Mouse (Mus musculus) C2C12 (cell line): ENCODE results near the gene Msi2. TPM values are rescaled to one million over a fixed set of nuclear protein-coding genes. Genes with fewer than 3 reads are reported as not detected.

Source experiments
- H3K27me3 ChIP-seq: one replicate; pipeline ENCODE4 v1.6.1; 2011; ENCODE audit not compliant: control insufficient read depth, insufficient read depth, insufficient read length
- H3K36me3 ChIP-seq: one replicate; pipeline ENCODE4 v1.6.1; 2011; ENCODE audit not compliant: control insufficient read depth, insufficient read depth
- H3K4me3 ChIP-seq: one replicate; pipeline ENCODE4 v1.5.1; 2011; ENCODE audit warnings: mild to moderate bottlenecking, control low read depth; ENCODE audit not compliant: poor library complexity, insufficient read depth, severe bottlenecking
- H3K79me2 ChIP-seq: one replicate; pipeline ENCODE4 v1.6.1; 2011; ENCODE audit not compliant: control insufficient read depth, insufficient read depth
- H3K79me3 ChIP-seq: one replicate; pipeline ENCODE4 v1.6.1; 2011; ENCODE audit warnings: low read depth, control low read depth
- H3ac ChIP-seq: one replicate; pipeline ENCODE3; 2011; ENCODE audit warnings: low read depth; ENCODE audit not compliant: control insufficient read depth, insufficient read length
- CEBPB ChIP-seq: IDR thresholded peaks from one replicate; pipeline ENCODE4 v1.6.1; 2011; ENCODE audit warnings: low read depth, mild to moderate bottlenecking, control low read depth, moderate library complexity
- CTCF ChIP-seq: IDR thresholded peaks from one replicate; pipeline ENCODE4 v1.5.1; 2011; ENCODE audit not compliant: control insufficient read depth, insufficient read depth, insufficient read length
- FOSL1 ChIP-seq: IDR thresholded peaks from one replicate; pipeline ENCODE4 v1.8.0; 2011; ENCODE audit warnings: mild to moderate bottlenecking, low read length; ENCODE audit not compliant: poor library complexity, insufficient read depth, severe bottlenecking
- MAX ChIP-seq: IDR thresholded peaks from one replicate; pipeline ENCODE4 v1.6.1; 2011; ENCODE audit warnings: mild to moderate bottlenecking, control low read depth
- MYOD1 ChIP-seq: IDR thresholded peaks from one replicate; pipeline ENCODE4 v1.6.1; 2011; ENCODE audit warnings: low read depth; ENCODE audit not compliant: control insufficient read depth, insufficient read length
- MYOG ChIP-seq: IDR thresholded peaks from one replicate; pipeline ENCODE4 v1.6.1; 2011; ENCODE audit not compliant: control insufficient read depth, insufficient read length; ENCODE audit errors: extremely low read depth
- USF1 ChIP-seq: IDR thresholded peaks from one replicate; pipeline ENCODE4 v1.6.1; 2011; ENCODE audit warnings: low read depth, mild to moderate bottlenecking, control low read depth, moderate library complexity
- polyA plus RNA-seq: library from polyadenylated mRNA; unstranded; fragments of >200 nt; fragmentation: generic; extraction: Trizol; gene quantifications from one replicate; pipeline ENCODE4 v1.2.1, GENCODE M21; 2012; ENCODE audit warnings: missing spikeins

Msi2 gene
- polyA plus RNA-seq, 1 experiment: 8.4 TPM

DNA sequence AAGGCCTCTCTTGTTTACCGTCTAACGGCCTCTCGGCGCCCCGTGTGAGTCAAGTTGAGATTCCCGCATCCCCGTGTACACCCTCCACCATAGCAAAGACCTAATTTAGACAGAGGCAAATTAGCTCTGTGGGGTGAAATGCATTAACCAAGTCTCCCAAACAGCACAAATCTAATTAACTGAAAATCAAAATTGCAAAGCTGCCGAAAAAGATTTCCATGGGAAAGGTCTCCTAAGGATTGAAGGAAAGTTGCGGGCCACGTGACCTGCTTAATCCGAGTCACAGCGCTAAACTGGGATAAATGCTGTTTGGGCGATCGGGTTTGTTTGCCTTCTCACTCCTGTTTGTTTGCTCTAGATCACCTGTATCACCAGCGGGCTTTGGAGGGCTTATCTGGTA, 52.5 kb downstream of the Msi2 start:
- no peak for TF ChIP-seq MYOD1
- TF ChIP-seq CEBPB: no peak
- TF ChIP-seq MYOG: no peak
- no peak for TF ChIP-seq MAX
- no peak for TF ChIP-seq USF1
- no peak for TF ChIP-seq FOSL1
- TF ChIP-seq CTCF: no peak
- Histone ChIP-seq H3K36me3 (peaks cover 17% of the 10 kb centered on the region), H3ac (no peak overlapping the region), H3K79me3 (peaks cover 2% of the 10 kb centered on the region), H3K27me3 (no peaks in the 10 kb centered on the region), H3K4me3 (no peak overlapping the region), H3K79me2 (no peaks in the 10 kb centered on the region)

DNA sequence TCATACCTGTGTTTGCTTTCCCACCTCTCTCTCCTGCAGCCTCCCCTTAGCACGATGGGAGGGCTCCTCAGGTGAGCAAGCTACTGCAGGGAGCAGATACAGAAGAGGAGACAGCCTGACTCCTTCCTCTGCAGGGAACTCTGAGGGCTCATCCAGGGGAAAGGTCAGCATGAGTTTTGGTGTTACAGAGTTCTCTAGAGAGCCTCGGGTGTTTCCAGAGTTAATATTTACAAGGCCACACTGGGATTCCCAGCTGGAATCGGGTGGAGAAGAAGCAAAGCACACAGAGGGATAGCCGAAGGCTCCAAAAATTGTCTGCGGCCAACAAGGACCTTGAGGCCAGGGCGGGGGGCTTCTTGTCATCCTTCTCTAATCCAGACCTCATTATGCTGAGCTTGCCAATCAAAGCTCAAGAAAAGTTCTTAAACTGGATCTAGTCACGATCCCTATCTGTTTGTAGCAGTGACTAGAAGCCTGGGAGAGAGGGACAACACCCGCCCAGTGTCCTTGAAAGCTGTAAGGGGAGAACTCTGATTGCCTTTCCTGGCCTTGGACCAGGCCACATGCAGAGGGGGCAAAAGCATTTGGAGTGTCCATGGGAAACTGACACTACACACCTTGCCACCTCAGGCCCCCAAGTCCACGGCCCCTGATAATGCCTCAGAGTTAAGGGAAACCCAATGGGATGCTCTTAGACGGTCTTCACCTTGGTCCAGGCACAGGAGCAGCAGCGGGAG, 56.7 kb downstream of the Msi2 start:
- Histone ChIP-seq H3K36me3 (peaks cover 21% of the 10 kb centered on the region), H3K4me3 (no peak overlapping the region), H3K79me2 (no peaks in the 10 kb centered on the region), H3K27me3 (no peaks in the 10 kb centered on the region), H3K79me3 (peaks cover 5% of the 10 kb centered on the region), H3ac (no peak overlapping the region)
- TF ChIP-seq MAX (no peak), CEBPB (no peak), CTCF (no peak), USF1 (no peak), MYOG (no peak), MYOD1 (no peak), FOSL1 (no peak)

DNA sequence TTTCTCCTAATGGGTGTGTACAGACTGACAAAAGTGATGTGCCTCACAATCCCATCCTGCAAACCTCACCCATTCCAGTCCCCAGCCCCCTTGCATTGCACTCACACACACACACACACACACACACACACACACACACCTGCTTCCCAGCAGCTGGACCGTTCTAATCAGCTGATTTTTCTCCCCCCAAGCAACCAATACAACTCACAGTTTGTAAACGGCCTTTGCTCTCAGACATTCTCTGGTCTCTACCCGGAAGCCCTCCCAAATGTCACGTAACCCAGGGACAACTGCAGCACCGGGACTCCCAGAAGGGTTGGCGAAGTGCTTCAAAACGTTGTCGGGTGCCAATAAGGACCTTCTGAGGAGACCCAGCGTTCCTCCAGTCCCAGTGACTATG, 57.9 kb downstream of the Msi2 start:
- peaks cover 13% of the 10 kb centered on the region for H3K36me3 ChIP-seq
- no peak for TF ChIP-seq MAX
- TF ChIP-seq MYOG: no peak
- no peak for TF ChIP-seq CEBPB
- no peak for TF ChIP-seq MYOD1
- TF ChIP-seq FOSL1: no peak
- TF ChIP-seq USF1: no peak
- no peak for TF ChIP-seq CTCF

DNA sequence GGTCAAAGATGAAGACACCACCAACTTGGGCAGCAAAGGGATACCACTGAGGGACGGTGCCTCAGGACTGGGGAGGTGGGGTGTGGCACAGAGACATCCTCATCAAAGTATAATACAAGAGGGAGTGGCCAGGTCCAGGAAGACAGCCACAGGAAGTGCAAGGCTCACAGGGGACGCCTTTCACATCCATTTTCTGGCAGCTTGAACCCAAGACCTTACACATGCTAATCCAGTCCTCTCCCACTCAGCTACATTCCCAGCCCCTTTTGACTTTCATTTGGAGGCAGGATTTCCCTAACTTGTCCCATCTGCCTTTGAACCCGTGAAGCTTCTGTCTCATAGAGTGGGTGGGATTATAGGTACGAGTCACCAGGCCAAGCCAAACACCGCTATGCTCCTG, 59.4 kb downstream of the Msi2 start:
- H3K79me2 ChIP-seq: peaks cover 3% of the 10 kb centered on the region
- peaks cover 5% of the 10 kb centered on the region for H3K79me3 ChIP-seq
- no peak overlapping the region for H3K4me3 ChIP-seq
- no peak overlapping the region for H3ac ChIP-seq
- no peak for TF ChIP-seq MAX
- no peak for TF ChIP-seq FOSL1
- TF ChIP-seq CEBPB: no peak
- no peak for TF ChIP-seq USF1
- no peak for TF ChIP-seq MYOG
- TF ChIP-seq CTCF: no peak
- peaks cover 13% of the 10 kb centered on the region for H3K36me3 ChIP-seq
- H3K27me3 ChIP-seq: no peaks in the 10 kb centered on the region

More for the DNA sequence above, 57.9 kb downstream of the Msi2 start:
- no peak overlapping the region for H3K4me3 ChIP-seq
- no peaks in the 10 kb centered on the region for H3K27me3 ChIP-seq
- peaks cover 5% of the 10 kb centered on the region for H3K79me3 ChIP-seq
- H3ac ChIP-seq: no peak overlapping the region
- H3K79me2 ChIP-seq: no peaks in the 10 kb centered on the region

DNA sequence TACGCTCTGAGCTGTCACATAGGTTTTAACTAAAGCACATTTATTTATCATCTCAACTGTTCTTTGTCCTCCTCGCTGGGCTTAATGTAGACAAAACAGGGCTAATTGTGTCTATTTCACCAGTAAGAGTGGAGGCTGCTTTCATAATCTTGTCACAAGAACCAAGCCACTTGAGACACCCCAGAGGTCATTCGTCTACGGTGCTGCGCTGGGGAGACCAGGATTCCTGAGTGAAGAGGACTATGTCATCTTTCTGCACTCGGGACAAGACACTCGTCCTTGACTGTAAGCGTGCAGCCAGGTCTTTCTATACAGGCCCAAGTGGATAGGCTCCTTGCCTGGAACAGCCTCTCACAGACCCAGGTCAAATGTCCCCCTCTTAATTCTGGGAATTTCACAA, 62.5 kb downstream of the Msi2 start:
- no peak for TF ChIP-seq CEBPB
- Histone ChIP-seq H3K79me3 (peaks cover 3% of the 10 kb centered on the region), H3K27me3 (no peaks in the 10 kb centered on the region), H3K36me3 (peaks cover 13% of the 10 kb centered on the region), H3K79me2 (peaks cover 6% of the 10 kb centered on the region), H3K4me3 (no peak overlapping the region), H3ac (no peak overlapping the region)

DNA sequence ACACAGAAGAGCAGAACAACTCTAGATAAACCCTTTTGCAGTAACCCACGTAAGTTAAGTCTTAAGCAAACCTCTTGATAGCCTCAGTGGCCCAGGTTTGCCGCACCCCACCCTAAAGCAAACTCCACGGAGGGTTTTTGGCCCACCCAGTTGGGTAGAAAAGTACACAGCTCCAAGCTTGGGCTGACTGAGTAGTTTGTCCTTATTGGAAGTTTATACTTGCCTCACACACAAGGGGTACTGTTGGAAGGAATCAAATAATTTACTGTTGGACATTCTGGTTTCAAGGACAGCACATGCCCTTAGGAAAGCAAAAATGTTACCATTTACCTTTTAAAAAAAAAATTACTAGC, 63.1 kb downstream of the Msi2 start:
- Histone ChIP-seq H3K4me3 (no peak overlapping the region), H3K79me2 (peaks cover 6% of the 10 kb centered on the region), H3K79me3 (peaks cover 3% of the 10 kb centered on the region), H3K27me3 (no peaks in the 10 kb centered on the region), H3ac (no peak overlapping the region), H3K36me3 (peaks cover 13% of the 10 kb centered on the region)
- TF ChIP-seq CEBPB (no peak), MAX (no peak), FOSL1 (no peak), MYOD1 (no peak), CTCF (no peak), MYOG (no peak), USF1 (no peak)
